Mouse (Mus musculus) induced T-regulatory cell, adult 2 months (primary cell): ENCODE measurements around the gene Plin3.

Source experiments
- DNase-seq: peaks from one replicate; pipeline ENCODE4 v3.0.0-alpha.2; 2012; ENCODE audit warnings: low read depth

Gene Plin3

DNA sequence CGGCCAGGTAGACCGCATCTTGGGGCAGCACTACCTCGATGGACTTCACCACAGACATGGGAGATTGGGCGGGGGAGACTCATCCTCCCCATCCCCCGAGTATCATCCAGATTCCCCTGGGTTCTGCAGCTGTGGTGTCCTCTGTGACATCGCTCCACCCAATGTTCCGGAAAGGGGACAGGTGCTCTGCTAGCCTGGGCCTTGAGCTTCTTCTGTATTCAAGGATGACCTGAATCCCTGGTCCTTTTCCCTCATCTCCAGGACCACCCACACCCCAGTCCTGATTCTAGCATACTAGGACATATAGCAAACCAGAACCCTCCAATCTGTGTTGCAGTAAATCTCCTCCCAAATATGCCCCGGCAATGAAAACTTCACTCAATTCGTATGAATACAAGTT lies 7.5 kb upstream of the Plin3 start, which contains the start of gene Arrdc5:
Arrdc5 (minus strand) TSS at position 101 of the 400 bp plus-strand sequence.
- DNase-seq: no peak

DNA sequence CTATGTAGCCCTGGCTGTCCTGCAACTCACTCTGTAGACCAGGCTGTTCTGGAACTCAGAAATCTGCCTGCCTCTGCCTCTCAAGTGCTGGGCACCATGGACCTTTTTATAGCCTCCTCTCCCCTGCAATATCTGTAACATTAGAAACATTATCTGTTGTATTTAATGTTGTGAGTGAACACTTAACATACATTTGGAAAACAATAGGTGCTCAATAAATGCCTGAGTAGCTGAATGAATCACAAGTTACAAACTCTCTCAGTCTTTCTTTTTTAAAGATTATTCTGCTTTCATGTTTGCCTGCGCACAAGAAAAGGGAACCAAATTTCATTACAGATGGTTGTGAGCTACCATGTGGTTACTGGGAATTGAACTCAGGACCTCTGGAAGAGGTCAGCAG lies 5.6 kb upstream of the Plin3 start:
- no peak for DNase-seq

DNA sequence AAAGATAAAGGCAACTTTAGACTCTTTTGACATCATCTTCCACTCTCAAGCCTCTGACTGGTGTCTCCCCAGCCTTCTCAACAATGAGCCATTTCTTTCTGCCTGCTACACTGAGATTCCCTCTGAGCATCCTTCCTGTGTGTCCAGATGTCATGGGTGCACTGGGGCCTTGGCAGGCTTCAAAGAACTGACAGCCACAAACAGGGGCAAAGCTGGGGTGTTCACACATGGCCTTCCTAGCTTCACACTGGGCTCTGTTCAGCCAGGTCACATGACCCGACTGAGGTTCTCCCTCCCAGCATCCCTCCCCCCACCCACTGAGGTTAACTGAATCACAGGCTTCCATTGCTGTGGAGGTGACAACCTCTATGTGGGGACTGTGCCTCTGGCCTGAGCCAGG lies 3.5 kb upstream of the Plin3 start:
- DNase-seq: no peak

- no peak for DNase-seq
Observed at GRCm38 (mm10) chr17:56294241-56294640, 1.6 kb upstream of the Plin3 start.

DNA sequence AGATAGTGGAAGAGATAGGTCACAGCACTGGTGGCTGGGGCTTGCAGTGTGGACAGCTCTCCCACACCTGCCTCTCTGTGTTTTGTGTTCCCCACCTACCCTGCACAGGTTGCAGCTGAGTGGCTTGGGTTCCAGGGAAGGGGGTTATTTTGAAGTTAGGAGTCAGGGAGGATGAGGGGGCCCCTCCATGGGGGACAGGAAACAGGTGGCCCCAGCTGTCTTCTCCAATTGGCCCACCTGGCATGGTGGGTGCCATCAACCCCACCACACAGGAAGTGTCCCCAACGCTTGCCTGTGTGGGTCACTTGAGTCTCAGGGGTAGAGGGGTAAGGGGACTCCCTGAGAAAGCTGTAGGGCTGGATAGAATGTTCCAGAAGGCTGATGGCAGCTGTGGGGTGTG lies 618 bp upstream of the Plin3 start:
- no peak for DNase-seq

DNA sequence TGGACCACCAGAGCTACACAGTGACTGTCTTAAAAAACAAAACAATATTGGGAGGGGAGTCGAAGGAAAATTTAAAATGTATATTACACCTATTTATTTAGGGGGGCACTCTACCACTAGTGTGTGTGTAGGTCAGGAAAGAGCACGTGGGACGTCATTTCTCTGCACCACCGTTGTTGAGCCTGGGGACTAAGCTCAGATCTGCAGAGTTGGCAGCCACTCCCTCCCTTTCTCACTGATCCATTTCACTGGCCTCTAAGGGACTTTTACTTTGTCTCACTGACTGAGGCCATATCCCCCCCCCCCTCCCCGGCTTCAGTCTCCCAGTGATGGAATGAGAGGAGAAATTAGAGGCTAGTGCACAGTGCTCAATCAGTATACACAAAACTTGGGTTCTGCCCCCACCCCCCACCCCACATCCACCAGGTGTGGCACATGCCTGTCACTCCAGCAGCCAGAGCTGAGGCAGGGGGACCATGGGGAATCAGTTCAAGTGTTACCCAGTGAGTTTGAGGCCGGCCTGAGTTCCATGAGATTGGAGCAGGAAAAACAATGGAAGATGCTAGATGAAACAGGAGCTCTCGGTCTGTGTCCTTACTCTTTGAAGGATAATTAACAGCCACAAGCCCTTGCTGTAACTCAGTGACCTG lies 722 bp downstream of the Plin3 start:
- DNase-seq: no peak

GRCm38 (mm10) chr17:56291171-56291511 lies 1.5 kb downstream of the Plin3 start:
- DNase-seq: peak; percentile 94

DNA sequence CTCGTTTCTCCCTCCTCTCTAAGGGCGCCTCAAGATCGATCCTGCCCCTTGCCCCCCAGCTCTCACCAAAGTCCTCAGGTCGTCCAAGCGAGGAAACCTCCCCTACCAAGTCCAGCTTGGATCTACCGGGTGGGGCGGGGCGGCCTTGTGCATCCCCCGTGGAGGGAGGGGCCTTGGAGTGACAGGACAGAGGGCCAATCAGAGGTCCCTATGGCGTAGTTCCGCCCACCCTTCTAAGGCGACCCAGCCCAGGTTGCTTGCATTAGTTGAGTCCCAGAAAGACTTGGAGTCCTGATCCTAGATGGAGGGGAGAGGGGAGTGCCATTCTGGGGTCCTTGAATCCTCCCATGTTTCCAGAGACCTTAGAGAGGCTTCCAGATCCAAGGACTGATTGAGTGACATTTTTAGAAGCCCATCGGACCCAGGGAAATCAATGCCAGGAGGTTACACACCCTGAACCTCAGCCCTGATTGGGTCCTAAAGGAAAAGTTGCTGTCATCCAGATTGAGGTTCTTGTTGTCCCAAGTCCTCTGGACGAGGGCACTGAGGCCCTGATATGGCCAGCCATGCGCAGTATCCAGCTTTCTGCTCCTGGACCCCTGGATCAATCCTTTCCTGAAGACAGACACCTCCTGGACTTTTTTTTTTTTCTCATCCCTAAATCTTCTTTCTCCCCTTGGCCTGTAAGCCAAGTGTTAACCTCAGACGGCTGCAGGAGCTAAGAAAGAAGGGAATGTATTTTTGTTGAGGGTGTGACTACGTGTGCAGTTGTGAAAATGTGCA lies 2.1 kb downstream of the Plin3 start:
- DNase-seq: peak; percentile 95

- DNase-seq: peak; percentile 82
Observed at GRCm38 (mm10) chr17:56289371-56290331, 3.0 kb downstream of the Plin3 start.

DNA sequence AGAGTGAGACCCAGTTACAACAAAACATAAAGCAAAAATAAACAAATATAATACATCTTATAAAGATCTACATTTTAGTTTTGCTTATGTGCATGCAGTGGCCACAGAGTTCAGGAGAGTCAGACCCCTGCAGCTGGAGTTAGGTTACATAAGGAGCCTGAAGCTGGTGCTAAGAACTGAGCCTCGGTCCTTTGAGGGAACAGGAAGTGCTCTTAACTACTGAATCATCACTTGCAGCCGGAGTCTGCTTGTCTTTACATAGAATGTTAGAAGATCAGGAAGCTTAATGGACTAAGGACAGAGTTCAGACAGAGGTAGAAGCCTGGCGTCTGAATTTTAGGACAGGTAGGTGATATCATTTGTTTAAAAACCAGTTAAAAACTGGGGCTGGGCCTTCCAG lies 3.8 kb downstream of the Plin3 start:
- DNase-seq: no peak

DNA sequence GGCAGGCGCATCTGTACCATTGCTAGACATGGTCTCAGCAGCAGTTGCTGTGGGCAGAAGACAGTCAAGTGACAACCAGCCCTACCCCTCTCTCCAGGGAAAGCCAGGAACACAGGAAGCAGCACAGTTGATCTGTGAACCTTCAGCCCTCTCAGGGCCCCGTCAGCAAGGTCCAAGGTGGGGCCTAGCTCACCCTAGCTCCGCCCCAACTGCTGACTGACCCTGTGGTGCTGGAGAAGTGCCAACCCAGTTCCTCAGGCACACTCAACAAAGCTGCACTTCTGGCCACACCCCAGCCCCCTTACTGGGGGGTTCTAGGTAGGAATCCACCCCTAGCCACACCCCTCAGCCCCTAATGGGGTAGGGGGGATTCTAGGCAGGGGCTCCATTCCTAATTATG lies 4.8 kb downstream of the Plin3 start:
- no peak for DNase-seq

DNA sequence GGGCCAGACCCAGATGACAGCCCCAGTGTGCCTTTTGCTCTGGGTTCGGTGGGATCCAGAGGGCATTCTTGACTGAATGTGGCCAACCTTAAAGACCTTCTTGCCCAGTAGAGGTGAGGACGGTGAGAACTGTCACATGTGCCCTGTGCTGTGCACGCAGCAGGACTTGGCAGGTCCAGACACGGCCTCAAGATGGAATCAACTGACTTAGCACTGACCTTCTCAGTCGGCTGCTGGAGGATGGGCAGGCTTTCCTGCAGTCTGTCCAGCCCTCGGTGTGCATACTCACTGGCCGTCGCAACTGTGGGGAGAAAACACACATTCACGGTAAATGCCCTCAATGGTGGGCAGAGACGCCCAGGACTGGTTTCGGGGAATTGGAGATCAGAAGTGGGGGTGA lies 6.7 kb downstream of the Plin3 start:
- DNase-seq: no peak

GRCm38 (mm10) chr17:56283316-56283715 lies 9.4 kb downstream of the Plin3 start:
- no peak for DNase-seq

DNA sequence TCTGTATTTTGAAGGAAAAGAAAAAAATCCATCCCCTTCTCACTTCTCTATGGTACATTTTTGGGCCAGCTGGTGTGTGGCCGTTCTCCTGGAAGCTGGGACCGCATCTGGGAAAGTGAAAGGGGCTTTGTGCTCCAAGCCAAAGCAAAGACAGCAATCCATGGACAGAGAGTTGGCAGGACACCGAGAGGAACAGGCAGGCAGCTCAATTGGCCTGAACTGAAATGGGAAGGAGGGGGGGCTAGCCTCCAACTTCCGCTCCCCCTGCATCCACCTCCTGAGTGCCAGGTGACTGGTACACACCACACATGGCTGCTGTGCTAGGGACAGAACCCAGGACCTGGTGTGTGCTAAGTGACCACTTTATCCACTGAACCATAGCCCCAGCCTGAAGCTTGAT lies 9.9 kb downstream of the Plin3 start:
- no peak for DNase-seq

DNA sequence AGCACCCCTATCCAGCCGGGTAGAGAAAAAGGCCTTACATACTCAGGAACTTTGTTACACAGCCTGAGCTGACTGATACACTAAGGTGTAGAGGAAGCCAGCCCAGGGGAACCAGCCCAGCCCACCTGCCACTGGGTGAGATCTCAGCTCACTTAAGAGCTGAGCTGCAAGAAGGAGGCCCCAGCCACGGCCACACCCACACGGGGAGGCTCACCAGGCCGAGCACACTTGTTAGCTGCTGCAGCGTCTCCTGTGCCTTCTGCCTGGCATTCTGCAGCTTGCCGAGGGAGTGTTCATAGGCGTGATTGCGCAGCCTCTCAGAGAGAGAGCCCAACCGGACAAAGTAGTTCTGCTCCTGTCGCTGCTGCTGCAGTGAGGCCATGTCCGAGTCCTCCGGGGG lies 11.5 kb downstream of the Plin3 start:
- no peak for DNase-seq

DNA sequence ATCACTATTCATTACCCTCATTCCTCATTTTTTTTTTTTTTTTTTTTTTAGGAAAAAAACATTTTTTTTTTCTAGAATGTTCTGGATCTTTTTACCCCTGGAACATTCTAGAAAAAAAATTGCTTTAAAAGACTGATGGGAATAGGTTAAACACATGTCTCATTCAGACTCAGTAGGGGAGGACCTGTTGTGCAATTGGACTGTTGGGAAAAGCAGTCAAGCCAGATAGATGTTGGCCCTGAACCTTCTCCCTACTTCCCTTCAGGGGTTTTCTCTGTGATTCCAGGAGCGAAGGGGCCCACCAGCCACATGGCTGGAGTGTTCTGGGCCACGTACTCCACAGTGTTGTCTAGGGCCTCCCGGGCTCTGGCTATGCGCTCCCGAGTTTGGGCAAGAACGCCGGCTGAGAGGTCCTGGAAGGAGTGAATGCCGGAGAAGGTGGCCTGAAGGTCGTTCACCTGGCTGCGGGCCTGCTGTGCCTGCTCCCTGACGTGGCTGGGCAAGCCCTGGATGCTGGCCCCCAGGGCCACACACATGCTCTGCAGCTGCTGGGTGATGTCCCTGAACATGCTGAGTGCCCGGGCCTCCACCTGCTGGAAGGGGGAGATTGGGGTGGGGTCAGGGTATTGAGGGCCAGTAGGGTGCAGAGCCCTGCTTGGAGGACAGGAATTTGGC lies 13.1 kb downstream of the Plin3 start:
- DNase-seq: no peak

- DNase-seq: no peak
Observed at GRCm38 (mm10) chr17:56278340-56278739, 14.3 kb downstream of the Plin3 start.

GRCm38 (mm10) chr17:56277567-56277893 lies 15.1 kb downstream of the Plin3 start:
- no peak for DNase-seq

DNA sequence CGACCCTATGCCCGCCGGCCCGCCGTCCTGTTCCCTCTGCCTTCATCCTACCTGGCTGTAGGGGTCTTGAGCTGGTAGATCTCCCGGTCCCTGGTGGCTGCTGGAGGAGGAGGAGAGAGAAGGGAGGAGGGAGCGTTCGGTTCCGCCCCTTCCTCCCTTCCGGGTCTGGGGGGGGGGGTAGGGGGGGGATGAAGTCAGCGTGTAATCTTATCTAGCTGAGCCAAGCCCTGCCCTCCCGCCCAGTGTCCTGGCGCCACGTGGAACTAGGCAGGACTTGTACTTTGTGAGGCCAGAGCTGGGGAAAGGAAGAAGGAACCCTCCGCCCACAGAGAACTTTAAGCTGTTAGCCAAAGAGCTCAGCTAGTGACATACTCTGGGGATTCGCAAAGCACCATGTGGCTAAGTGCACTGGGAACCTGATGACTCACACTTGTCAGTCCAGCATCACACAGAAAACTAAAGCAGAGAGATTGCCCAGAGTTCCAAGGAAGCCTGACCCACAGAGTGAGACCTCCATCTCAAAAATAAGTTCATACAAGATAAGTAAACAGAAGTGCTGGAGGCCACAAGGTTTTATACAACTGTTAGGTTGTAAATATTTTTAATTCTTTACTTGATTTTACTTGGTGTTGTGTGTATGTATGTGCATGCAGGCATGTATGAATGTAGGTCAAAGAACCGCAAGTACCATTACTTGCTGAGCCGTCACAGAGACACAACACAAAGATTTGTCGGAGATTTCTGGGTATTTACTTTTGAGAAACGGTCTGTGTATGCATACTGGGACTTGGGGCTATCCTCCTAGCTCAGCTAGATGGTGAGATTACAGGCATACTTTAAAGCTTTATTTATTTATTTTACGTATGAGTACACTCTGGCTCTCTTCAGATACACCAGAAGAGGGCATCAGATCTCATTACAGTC lies 15.8 kb downstream of the Plin3 start, which contains the start of gene Ticam1:
Ticam1 (minus strand) TSS at position 144 of the 924 bp plus-strand sequence.
- peak; percentile 93 for DNase-seq

GRCm38 (mm10) chr17:56275842-56276480 lies 16.7 kb downstream of the Plin3 start:
- DNase-seq: peak; percentile 47
